Mouse (Mus musculus): ENCODE measurements at regions not wholly inside any gene's neighbourhood (a gene's known extent, or its start where the extent isn't known, plus 50 kb on each side); places are given as distances from the start of the nearest gene placed in this dataset.
"Not testable (repeated sequence)": the region's sequence is repeated elsewhere in the genome, so short reads cannot be mapped to it uniquely, and the experiment has no call there.

GRCm38 (mm10) chr11:93660379-93660778 is 225.2 kb downstream of the Utp18 start:
- no peak for ATAC-seq
- no peaks in the 10 kb centered on the region for H3K9me3 ChIP-seq (ENCODE audit: low read length)

GRCm38 (mm10) chr11:93658719-93659118 is 226.8 kb downstream of the Utp18 start:
- TF ChIP-seq CTCF (IDR thresholded peaks at IDR 0.05), result no peak
- no peak for TF ChIP-seq EP300 (IDR thresholded peaks at IDR 0.05)
- WGBS, result 67% methylated on average over 8 of the region's 8 CpGs
- Histone ChIP-seq H3K4me2 (replicated peaks; ENCODE audit: low read depth, low read length) (no peak overlapping the region), H3K9ac (replicated peaks; ENCODE audit: low read depth) (no peak overlapping the region), H3K27me3 (replicated peaks; ENCODE audit: insufficient read depth, low read length) (no peaks in the 10 kb centered on the region), H3K4me3 (ENCODE audit: low read depth, low read length) (no peak overlapping the region), H3K4me1 (ENCODE audit: insufficient read depth, low read depth, low read length) (no peaks in the 10 kb centered on the region), H3K9me3 (ENCODE audit: low read length) (no peaks in the 10 kb centered on the region), H3K27ac (ENCODE audit: low read length) (no peak overlapping the region), H3K36me3 (ENCODE audit: insufficient read depth, low read length) (no peaks in the 10 kb centered on the region)
- ATAC-seq (no peak), DNase-seq (ENCODE audit: low spot score) (no peak)

More at GRCm38 (mm10) chr11:93660379-93660778, 225.2 kb downstream of the Utp18 start:
- H3K4me1 ChIP-seq (ENCODE audit: insufficient read depth, low read depth, low read length), result no peaks in the 10 kb centered on the region
- no peak overlapping the region for H3K4me2 ChIP-seq (replicated peaks; ENCODE audit: low read depth, low read length)
- TF ChIP-seq EP300 (IDR thresholded peaks at IDR 0.05) (no peak), CTCF (IDR thresholded peaks at IDR 0.05) (no peak)
- no peaks in the 10 kb centered on the region for H3K36me3 ChIP-seq (ENCODE audit: insufficient read depth, low read length)
- no peak overlapping the region for H3K27ac ChIP-seq (ENCODE audit: low read length)
- no peak overlapping the region for H3K9ac ChIP-seq (replicated peaks; ENCODE audit: low read depth)
- DNase-seq (ENCODE audit: low spot score), result no peak
- 86% methylated on average over 7 of the region's 7 CpGs for WGBS
- H3K27me3 ChIP-seq (replicated peaks; ENCODE audit: insufficient read depth, low read length), result no peaks in the 10 kb centered on the region
- H3K4me3 ChIP-seq (ENCODE audit: low read depth, low read length), result no peak overlapping the region

- DNase-seq (ENCODE audit: low spot score) (no peak), ATAC-seq (no peak)
- Histone ChIP-seq H3K4me1 (ENCODE audit: insufficient read depth, low read depth, low read length) (no peaks in the 10 kb centered on the region), H3K9ac (replicated peaks; ENCODE audit: low read depth) (no peak overlapping the region), H3K4me2 (replicated peaks; ENCODE audit: low read depth, low read length) (no peak overlapping the region), H3K36me3 (ENCODE audit: insufficient read depth, low read length) (no peaks in the 10 kb centered on the region), H3K27me3 (replicated peaks; ENCODE audit: insufficient read depth, low read length) (no peaks in the 10 kb centered on the region), H3K9me3 (ENCODE audit: low read length) (no peaks in the 10 kb centered on the region), H3K27ac (ENCODE audit: low read length) (no peak overlapping the region), H3K4me3 (ENCODE audit: low read depth, low read length) (no peak overlapping the region)
- TF ChIP-seq EP300 (IDR thresholded peaks at IDR 0.05) (no peak), CTCF (IDR thresholded peaks at IDR 0.05) (no peak)
- 88% methylated on average over 9 of the region's 9 CpGs for WGBS
Observed at GRCm38 (mm10) chr11:93655602-93656239, 229.8 kb downstream of the Utp18 start.

- no peak overlapping the region for H3K4me3 ChIP-seq (ENCODE audit: low read depth, low read length)
- TF ChIP-seq EP300 (IDR thresholded peaks at IDR 0.05) (no peak), CTCF (IDR thresholded peaks at IDR 0.05) (no peak)
- no peak overlapping the region for H3K4me2 ChIP-seq (replicated peaks; ENCODE audit: low read depth, low read length)
- no peaks in the 10 kb centered on the region for H3K4me1 ChIP-seq (ENCODE audit: insufficient read depth, low read depth, low read length)
- no peaks in the 10 kb centered on the region for H3K27me3 ChIP-seq (replicated peaks; ENCODE audit: insufficient read depth, low read length)
- WGBS, result 82% methylated on average over 3 of the region's 3 CpGs
- no peak for ATAC-seq
- no peak overlapping the region for H3K9ac ChIP-seq (replicated peaks; ENCODE audit: low read depth)
- no peak overlapping the region for H3K27ac ChIP-seq (ENCODE audit: low read length)
- no peaks in the 10 kb centered on the region for H3K9me3 ChIP-seq (ENCODE audit: low read length)
- no peaks in the 10 kb centered on the region for H3K36me3 ChIP-seq (ENCODE audit: insufficient read depth, low read length)
- DNase-seq (ENCODE audit: low spot score), result no peak
Observed at GRCm38 (mm10) chr11:93653401-93653800, 232.2 kb downstream of the Utp18 start.

- H3K27ac ChIP-seq (ENCODE audit: low read length); H3K9ac ChIP-seq (replicated peaks; ENCODE audit: low read depth); DNase-seq (ENCODE audit: low spot score); H3K27me3 ChIP-seq (replicated peaks; ENCODE audit: insufficient read depth, low read length); H3K4me1 ChIP-seq (ENCODE audit: insufficient read depth, low read depth, low read length); H3K4me3 ChIP-seq (ENCODE audit: low read depth, low read length); H3K36me3 ChIP-seq (ENCODE audit: insufficient read depth, low read length); ATAC-seq; H3K9me3 ChIP-seq (ENCODE audit: low read length); H3K4me2 ChIP-seq (replicated peaks; ENCODE audit: low read depth, low read length): not testable (repeated sequence)
Observed at GRCm38 (mm10) chr11:93651966-93652365, 233.6 kb downstream of the Utp18 start.
